Mouse (Mus musculus) bone marrow, adult 2 months (tissue): Measurements from ENCODE around the gene Auh. TPM values are rescaled to one million over a fixed set of nuclear protein-coding genes. Genes with fewer than 3 reads are reported as not detected.
A peak's percentile ranks its signal among the peaks of the same experiment; 100 is the strongest.

Experiments
- H3K27ac ChIP-seq: fragments of 200-500 bp; 2 replicates; pipeline ENCODE4 v1.5.1; 2012; ENCODE audit warnings: low read depth, mild to moderate bottlenecking, control low read depth, inconsistent platforms, low read length; ENCODE audit not compliant: control insufficient read depth, poor library complexity, insufficient read depth
- H3K4me1 ChIP-seq: fragments of 200-500 bp; 2 replicates; pipeline ENCODE4 v1.6.1; 2011; ENCODE audit warnings: low read length; ENCODE audit not compliant: control insufficient read depth, insufficient read depth
- H3K4me3 ChIP-seq: fragments of 200-500 bp; replicated peaks from 2 replicates; pipeline ENCODE3; 2011; ENCODE audit warnings: mild to moderate bottlenecking, low read depth, low read length, control low read depth; ENCODE audit not compliant: control insufficient read depth
- CTCF ChIP-seq: fragments of 200-500 bp; IDR thresholded peaks from 2 replicates; pipeline ENCODE4 v1.5.1; 2011; ENCODE audit warnings: low read length, control low read depth; ENCODE audit not compliant: control insufficient read depth, insufficient read depth
- POLR2A ChIP-seq: fragments of 200-500 bp; IDR thresholded peaks from 2 replicates; pipeline ENCODE4 v1.6.1; 2011; ENCODE audit warnings: low read depth, mild to moderate bottlenecking, control low read depth, low read length, borderline replicate concordance; ENCODE audit not compliant: control insufficient read depth
- WGBS: fragments of 180-500 bp; shearing (Covaris S2); methylation state at CpG from one replicate; pipeline ENCODE4 v1.1.7; 2018; 5-methylcytosine and 5-hydroxymethylcytosine counted together
- polyA plus RNA-seq: library from polyadenylated mRNA; stranded (reverse); fragments of >200 nt; gene quantifications from 2 replicates; pipeline ENCODE4 v1.2.4, GENCODE M21; 2011; ENCODE audit warnings: low replicate concordance; ENCODE audit not compliant: missing spikeins, insufficient read depth, insufficient read length

The Auh gene
- polyA plus RNA-seq, 1 experiment: 30.1 TPM

- H3K4me3 ChIP-seq: no peak overlapping the region
- TF ChIP-seq CTCF: no peak
- TF ChIP-seq POLR2A: no peak
- H3K27ac ChIP-seq: peak overlapping the region; percentile 31
- H3K4me1 ChIP-seq: peaks cover 5% of the 10 kb centered on the region; the same call in 1 of the 2 replicates
- 75% methylated on average over 13 of the region's 13 CpGs for WGBS
Measured at GRCm38 (mm10) chr13:52831037-52831757, 98.3 kb downstream of the Auh start.

- 28% methylated on average over 12 of the region's 12 CpGs for WGBS
- Histone ChIP-seq H3K27ac (peak overlapping the region; percentile 59), H3K4me3 (no peak overlapping the region), H3K4me1 (peaks cover 8% of the 10 kb centered on the region; the same call in 1 of the 2 replicates)
- TF ChIP-seq POLR2A: no peak
- TF ChIP-seq CTCF: no peak
Measured at GRCm38 (mm10) chr13:52828946-52829523, 100.4 kb downstream of the Auh start.

GRCm38 (mm10) chr13:52828217-52828616, 101.3 kb downstream of the Auh start:
- Histone ChIP-seq H3K4me3 (no peak overlapping the region), H3K27ac (no peak overlapping the region; the same call in 1 of the 2 replicates), H3K4me1 (peaks cover 8% of the 10 kb centered on the region; the same call in 1 of the 2 replicates)
- TF ChIP-seq CTCF: no peak
- 21% methylated on average over 2 of the region's 2 CpGs for WGBS

GRCm38 (mm10) chr13:52826666-52827065, 102.8 kb downstream of the Auh start:
- H3K4me3 ChIP-seq: no peak overlapping the region
- H3K4me1 ChIP-seq: peaks cover 9% of the 10 kb centered on the region; the same call in 1 of the 2 replicates
- TF ChIP-seq POLR2A (no peak), CTCF (no peak)
- no peak overlapping the region for H3K27ac ChIP-seq

- TF ChIP-seq CTCF (no peak), POLR2A (no peak)
- 79% methylated on average over 9 of the region's 9 CpGs for WGBS
- Histone ChIP-seq H3K27ac (no peak overlapping the region), H3K4me3 (no peak overlapping the region), H3K4me1 (peaks cover 12% of the 10 kb centered on the region; the same call in 1 of the 2 replicates)
Measured at GRCm38 (mm10) chr13:52824754-52825153, 104.7 kb downstream of the Auh start.

- peaks cover 9% of the 10 kb centered on the region; the same call in 1 of the 2 replicates for H3K4me1 ChIP-seq
- peak overlapping the region; percentile 75 for H3K27ac ChIP-seq
Measured at GRCm38 (mm10) chr13:52822165-52823149, 107.0 kb downstream of the Auh start.

GRCm38 (mm10) chr13:52821571-52821970, 107.9 kb downstream of the Auh start:
- WGBS: 57% methylated on average over 9 of the region's 9 CpGs
- Histone ChIP-seq H3K4me3 (no peak overlapping the region), H3K27ac (peak overlapping the region; percentile 32; the same call in 1 of the 2 replicates), H3K4me1 (peaks cover 9% of the 10 kb centered on the region; the same call in 1 of the 2 replicates)
- TF ChIP-seq POLR2A (no peak), CTCF (no peak)

More at GRCm38 (mm10) chr13:52822165-52823149, 107.0 kb downstream of the Auh start:
- TF ChIP-seq POLR2A (no peak), CTCF (no peak)
- WGBS: 11% methylated on average over 23 of the region's 23 CpGs
- no peak overlapping the region for H3K4me3 ChIP-seq
